Mouse (Mus musculus) small intestine, adult 2 months (tissue): ENCODE data around the gene Slc22a22.

ENCODE experiments used
- CTCF ChIP-seq: fragments of 200-500 bp; IDR thresholded peaks from 2 replicates; pipeline ENCODE4 v1.5.1; 2012; ENCODE audit warnings: low read depth, mild to moderate bottlenecking, control low read depth, inconsistent platforms, low read length, moderate library complexity, mixed read lengths; ENCODE audit not compliant: insufficient replicate concordance, insufficient read length; ENCODE audit errors: extremely low read depth
- POLR2A ChIP-seq: fragments of 200-500 bp; IDR thresholded peaks from 2 replicates; pipeline ENCODE4 v1.6.1; 2012; ENCODE audit warnings: low read depth, mild to moderate bottlenecking, control low read depth, inconsistent platforms, low read length, moderate library complexity

DNA sequence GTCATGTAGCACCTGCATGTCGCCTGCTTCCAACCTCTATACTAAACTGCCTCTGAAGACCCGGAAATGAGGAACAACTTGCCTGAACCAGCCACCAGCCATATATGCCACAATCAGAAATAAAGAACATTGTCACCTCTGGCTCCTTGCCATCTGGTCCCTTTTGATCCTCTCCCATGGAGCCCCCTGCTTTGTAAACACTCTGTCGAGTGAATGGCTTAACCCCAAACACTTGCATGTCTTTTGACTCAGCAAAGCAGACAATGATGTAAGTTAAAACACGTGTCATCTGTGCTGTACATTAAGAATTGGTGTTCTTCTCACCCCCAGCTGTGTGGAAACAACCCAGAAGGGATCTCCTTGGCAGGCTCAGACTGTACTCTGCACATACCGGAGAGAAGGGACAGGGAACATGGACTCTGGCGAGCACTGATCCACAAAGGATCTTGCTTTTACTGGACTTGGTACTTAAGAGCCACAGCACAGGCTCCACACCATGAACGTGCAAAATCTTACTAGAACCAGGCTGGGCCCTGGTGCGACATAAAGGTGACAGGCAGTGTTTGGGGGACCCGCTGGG lies 26.8 kb upstream of the Slc22a22 start:
- TF ChIP-seq POLR2A, result no peak
- TF ChIP-seq CTCF, result no peak
